Mouse (Mus musculus): Measurements from ENCODE around the gene Kansl1. TPM values are rescaled to one million over a fixed set of nuclear protein-coding genes. Genes with fewer than 3 reads are reported as not detected.

Gene Kansl1
- polyA plus RNA-seq, 1 experiment from 2014 or later, result 36.9 TPM

GRCm38 (mm10) chr11:104334115-104334514 is 134.5 kb downstream of the Kansl1 start:
- WGBS, result 86% methylated on average over 5 of the region's 5 CpGs
- no peak overlapping the region for H3K4me2 ChIP-seq (replicated peaks)
- no peak overlapping the region for H3K27ac ChIP-seq (replicated peaks)
- H3K4me3 ChIP-seq, result no peak overlapping the region
- H3K4me1 ChIP-seq, result no peaks in the 10 kb centered on the region
- H3K9ac ChIP-seq (replicated peaks), result no peak overlapping the region
- H3K27me3 ChIP-seq, result no peaks in the 10 kb centered on the region
- H3K9me3 ChIP-seq, result no peaks in the 10 kb centered on the region
- no peak for ATAC-seq (ENCODE audit: low FRiP score, low read depth)
- peaks cover 66% of the 10 kb centered on the region for H3K36me3 ChIP-seq

- H3K9me3 ChIP-seq, result no peaks in the 10 kb centered on the region
- ATAC-seq (ENCODE audit: low FRiP score, low read depth), result no peak
- H3K36me3 ChIP-seq, result peaks cover 57% of the 10 kb centered on the region
- WGBS, result 90% methylated on average over 5 of the region's 5 CpGs
- no peaks in the 10 kb centered on the region for H3K27me3 ChIP-seq
- no peaks in the 10 kb centered on the region for H3K4me1 ChIP-seq
- no peak overlapping the region for H3K4me2 ChIP-seq (replicated peaks)
- no peak overlapping the region for H3K4me3 ChIP-seq
- H3K9ac ChIP-seq (replicated peaks), result no peak overlapping the region
- H3K27ac ChIP-seq (replicated peaks), result no peak overlapping the region
These were observed 136.6 kb downstream of the Kansl1 start for GRCm38 (mm10) chr11:104332105-104332504.

- no peaks in the 10 kb centered on the region for H3K4me1 ChIP-seq
- H3K27ac ChIP-seq (replicated peaks), result no peak overlapping the region
- no peaks in the 10 kb centered on the region for H3K27me3 ChIP-seq
- no peaks in the 10 kb centered on the region for H3K9me3 ChIP-seq
- ATAC-seq (ENCODE audit: low FRiP score, low read depth), result no peak
- no peak overlapping the region for H3K4me3 ChIP-seq
- no peak overlapping the region for H3K4me2 ChIP-seq (replicated peaks)
- H3K9ac ChIP-seq (replicated peaks), result no peak overlapping the region
- 96% methylated on average over 3 of the region's 3 CpGs for WGBS
- H3K36me3 ChIP-seq, result peaks cover 51% of the 10 kb centered on the region
These were observed 137.5 kb downstream of the Kansl1 start for GRCm38 (mm10) chr11:104331208-104331607.

DNA sequence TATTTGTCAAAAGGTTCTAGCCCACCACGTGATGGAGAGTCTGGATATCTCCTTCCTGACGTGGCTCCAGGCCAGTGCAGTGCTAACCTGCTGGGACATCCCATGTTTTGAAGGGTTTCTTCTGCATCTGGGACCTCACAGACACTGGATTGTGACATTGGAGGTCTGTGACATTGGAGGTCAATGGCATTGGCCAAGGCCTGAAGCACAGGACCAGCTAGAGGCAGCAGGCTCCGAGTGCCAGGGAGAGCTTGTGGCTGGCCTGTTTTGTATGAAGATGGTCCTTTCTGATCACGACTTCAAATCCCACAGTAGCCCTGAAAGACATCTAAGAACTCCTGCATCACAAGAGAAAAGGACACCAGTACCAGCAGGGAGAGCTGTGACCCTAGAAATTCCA is 138.5 kb downstream of the Kansl1 start:
- no peaks in the 10 kb centered on the region for H3K27me3 ChIP-seq
- no peak for ATAC-seq (ENCODE audit: low FRiP score, low read depth)
- no peak overlapping the region for H3K4me3 ChIP-seq
- peaks cover 40% of the 10 kb centered on the region for H3K36me3 ChIP-seq
- no peak overlapping the region for H3K4me2 ChIP-seq (replicated peaks)
- no peaks in the 10 kb centered on the region for H3K4me1 ChIP-seq
- no peak overlapping the region for H3K27ac ChIP-seq (replicated peaks)
- no peak overlapping the region for H3K9ac ChIP-seq (replicated peaks)
- 90% methylated on average over 4 of the region's 4 CpGs for whole genome bisulfite sequencing
- no peaks in the 10 kb centered on the region for H3K9me3 ChIP-seq

GRCm38 (mm10) chr11:104329185-104329926 is 139.3 kb downstream of the Kansl1 start:
- no peak for ATAC-seq (ENCODE audit: low FRiP score, low read depth)
- WGBS, result 86% methylated on average over 11 of the region's 11 CpGs
- Histone ChIP-seq H3K27ac (replicated peaks) (no peak overlapping the region), H3K9ac (replicated peaks) (no peak overlapping the region), H3K27me3 (no peaks in the 10 kb centered on the region), H3K36me3 (peaks cover 32% of the 10 kb centered on the region), H3K9me3 (no peaks in the 10 kb centered on the region), H3K4me3 (no peak overlapping the region), H3K4me2 (replicated peaks) (no peak overlapping the region), H3K4me1 (no peaks in the 10 kb centered on the region)

DNA sequence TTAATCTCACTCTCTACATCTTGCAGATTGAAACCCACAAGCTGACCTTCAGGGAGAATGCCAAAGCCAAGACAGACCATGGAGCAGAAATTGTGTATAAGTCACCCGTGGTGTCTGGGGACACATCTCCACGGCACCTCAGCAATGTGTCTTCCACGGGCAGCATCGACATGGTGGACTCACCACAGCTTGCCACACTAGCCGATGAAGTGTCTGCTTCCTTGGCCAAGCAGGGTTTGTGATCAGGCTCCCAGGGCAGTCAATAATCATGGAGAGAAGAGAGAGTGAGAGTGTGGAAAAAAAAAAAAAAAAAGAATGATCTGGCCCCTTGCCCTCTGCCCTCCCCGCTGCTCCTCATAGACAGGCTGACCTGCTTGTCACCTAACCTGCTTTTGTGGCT is 140.7 kb downstream of the Kansl1 start:
- 82% methylated on average over 6 of the region's 6 CpGs for WGBS
- Histone ChIP-seq H3K4me2 (replicated peaks) (no peak overlapping the region), H3K4me1 (no peaks in the 10 kb centered on the region), H3K36me3 (peaks cover 22% of the 10 kb centered on the region), H3K9me3 (no peaks in the 10 kb centered on the region), H3K27ac (replicated peaks) (no peak overlapping the region), H3K9ac (replicated peaks) (no peak overlapping the region), H3K27me3 (no peaks in the 10 kb centered on the region), H3K4me3 (no peak overlapping the region)
- ATAC-seq (ENCODE audit: low FRiP score, low read depth), result no peak

- ATAC-seq (ENCODE audit: low FRiP score, low read depth), result no peak
These were observed 141.2 kb downstream of the Kansl1 start for GRCm38 (mm10) chr11:104327462-104327861.

DNA sequence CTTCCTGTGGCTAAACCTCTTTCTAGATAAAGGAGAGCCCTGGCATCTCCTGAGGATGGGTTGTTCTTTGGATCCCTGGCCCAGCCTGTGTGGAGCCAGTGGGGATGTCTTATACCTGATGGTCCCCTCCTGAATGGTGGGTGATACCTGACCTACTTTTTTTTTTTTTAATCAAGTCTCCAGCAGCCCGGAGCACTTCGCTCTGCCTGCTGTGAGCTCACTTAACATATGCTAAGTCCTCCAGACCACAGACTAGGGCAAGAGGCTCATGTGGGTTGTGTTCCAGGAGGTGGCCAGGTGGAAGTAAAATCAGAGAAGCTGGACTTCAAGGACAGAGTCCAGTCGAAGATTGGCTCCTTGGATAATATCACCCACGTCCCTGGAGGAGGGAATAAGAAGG is 146.5 kb downstream of the Kansl1 start:
- ATAC-seq (ENCODE audit: low FRiP score, low read depth), result no peak
- H3K4me2 ChIP-seq (replicated peaks), result no peak overlapping the region

More at GRCm38 (mm10) chr11:104327462-104327861, 141.2 kb downstream of the Kansl1 start:
- H3K4me3 ChIP-seq, result no peak overlapping the region
- H3K9me3 ChIP-seq, result no peaks in the 10 kb centered on the region
- no peaks in the 10 kb centered on the region for H3K27me3 ChIP-seq
- H3K9ac ChIP-seq (replicated peaks), result no peak overlapping the region
- no peak overlapping the region for H3K4me2 ChIP-seq (replicated peaks)
- 96% methylated on average over 1 of the region's 1 CpGs for WGBS
- H3K36me3 ChIP-seq, result peaks cover 18% of the 10 kb centered on the region
- H3K27ac ChIP-seq (replicated peaks), result no peak overlapping the region
- no peaks in the 10 kb centered on the region for H3K4me1 ChIP-seq

GRCm38 (mm10) chr11:104320511-104320910 is 148.2 kb downstream of the Kansl1 start:
- Histone ChIP-seq H3K9ac (replicated peaks) (no peak overlapping the region), H3K9me3 (no peaks in the 10 kb centered on the region), H3K27ac (replicated peaks) (no peak overlapping the region), H3K4me1 (peaks cover 18% of the 10 kb centered on the region), H3K4me3 (no peak overlapping the region), H3K27me3 (peaks cover 15% of the 10 kb centered on the region; the same call in 1 of the 2 replicates), H3K4me2 (replicated peaks) (no peak overlapping the region), H3K36me3 (no peaks in the 10 kb centered on the region)
- WGBS, result 57% methylated on average over 5 of the region's 5 CpGs
- ATAC-seq (ENCODE audit: low FRiP score, low read depth), result no peak

More for the DNA sequence above, 146.5 kb downstream of the Kansl1 start:
- WGBS, result 30% methylated on average over 4 of the region's 4 CpGs
- Histone ChIP-seq H3K27me3 (0 out of 2 replicates have a peak, but pooled peaks cover 8% of the 10 kb centered on the region), H3K9me3 (no peaks in the 10 kb centered on the region), H3K27ac (replicated peaks) (no peak overlapping the region), H3K4me1 (peaks cover 18% of the 10 kb centered on the region), H3K4me3 (no peak overlapping the region), H3K9ac (replicated peaks) (no peak overlapping the region), H3K36me3 (no peaks in the 10 kb centered on the region)

- peak overlapping the region; percentile 52 for H3K27ac ChIP-seq (replicated peaks)
- H3K9ac ChIP-seq (replicated peaks), result peak overlapping the region; percentile 53
- H3K4me1 ChIP-seq, result peaks cover 18% of the 10 kb centered on the region
- H3K27me3 ChIP-seq, result peaks cover 15% of the 10 kb centered on the region; the same call in 1 of the 2 replicates
- no peaks in the 10 kb centered on the region for H3K9me3 ChIP-seq
- peak overlapping the region; percentile 41 for H3K4me3 ChIP-seq
- H3K36me3 ChIP-seq, result no peaks in the 10 kb centered on the region
- peak; percentile 68 for ATAC-seq (ENCODE audit: low FRiP score, low read depth)
- under 1% methylated on average over 24 of the region's 24 CpGs for WGBS
- H3K4me2 ChIP-seq (replicated peaks), result peak overlapping the region; percentile 66
These were observed 149.5 kb downstream of the Kansl1 start for GRCm38 (mm10) chr11:104318940-104319781.

DNA sequence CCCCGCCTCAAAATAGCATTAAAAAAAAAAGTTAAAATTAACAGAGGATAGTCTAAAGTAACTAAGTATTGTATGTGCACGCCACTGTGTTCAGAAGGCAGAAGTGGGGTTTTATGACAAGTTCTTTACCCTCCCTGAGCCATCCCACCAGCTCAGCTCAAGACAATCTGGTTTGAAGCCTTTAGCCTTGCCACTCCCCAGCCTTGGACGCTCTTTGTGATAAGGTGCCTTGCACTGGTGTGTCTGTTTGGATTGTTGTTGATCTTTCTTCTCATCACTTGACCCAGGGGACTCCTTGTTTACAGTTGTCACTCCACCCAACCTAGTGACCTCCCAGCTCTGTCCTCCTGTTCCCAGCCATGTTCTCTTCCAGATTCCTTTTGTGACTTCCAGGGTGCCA is 151.0 kb downstream of the Kansl1 start:
- Histone ChIP-seq H3K9me3 (no peaks in the 10 kb centered on the region), H3K4me2 (replicated peaks) (no peak overlapping the region), H3K4me1 (peaks cover 18% of the 10 kb centered on the region), H3K4me3 (no peak overlapping the region), H3K27me3 (peaks cover 15% of the 10 kb centered on the region; the same call in 1 of the 2 replicates), H3K27ac (replicated peaks) (no peak overlapping the region), H3K9ac (replicated peaks) (no peak overlapping the region), H3K36me3 (no peaks in the 10 kb centered on the region)
- 75% methylated on average over 3 of the region's 3 CpGs for WGBS
- no peak for ATAC-seq (ENCODE audit: low FRiP score, low read depth)

All from midbrain, embryonic 12.5 days (tissue).